Mouse (Mus musculus): ENCODE data around the gene Rtp3.

Gene Rtp3

GRCm38 (mm10) chr9:110947261-110947661 is 43.1 kb downstream of the Rtp3 start:
- in situ Hi-C loops (cut with MboI; ENCODE audit: unreplicated experiment in 2 of 2): no loop called here

- in situ Hi-C loops (cut with MboI; ENCODE audit: unreplicated experiment in 2 of 2): no loop called here
Measured at GRCm38 (mm10) chr9:110946548-110947044, 43.8 kb downstream of the Rtp3 start.

- in situ Hi-C loops (cut with MboI; ENCODE audit: unreplicated experiment in 2 of 2): no loop called here
Measured at GRCm38 (mm10) chr9:110945926-110946325, 44.5 kb downstream of the Rtp3 start, which contains the start of gene Tdgf1. Gene Tdgf1 (minus strand): TSS chr9:110946158.

- in situ Hi-C loops (cut with MboI; ENCODE audit: unreplicated experiment in 2 of 2): no loop called here
Measured at GRCm38 (mm10) chr9:110945343-110945742, 45.0 kb downstream of the Rtp3 start.

DNA sequence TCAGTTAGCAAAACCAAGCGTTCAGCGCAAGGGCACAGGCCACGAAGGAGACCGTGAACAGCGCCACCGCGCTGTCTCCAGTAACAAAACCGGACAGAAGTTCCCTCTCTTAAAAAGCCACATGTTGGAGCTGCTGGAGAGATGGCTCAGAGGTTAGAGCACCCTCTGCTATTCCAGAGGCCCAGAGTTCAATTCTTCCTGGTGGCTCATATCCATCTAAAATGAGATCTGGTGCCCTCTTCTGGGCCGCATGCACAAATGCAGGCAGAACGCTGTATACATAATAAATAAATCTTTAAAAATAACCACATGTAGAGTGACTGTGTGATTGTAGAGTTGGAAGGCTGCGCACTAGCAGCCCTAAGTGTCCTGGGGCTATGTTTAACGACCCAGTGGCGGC is 46.1 kb downstream of the Rtp3 start:
- in situ Hi-C loops (cut with MboI; ENCODE audit: unreplicated experiment in 2 of 2): no loop called here

GRCm38 (mm10) chr9:110937506-110938490 is 52.6 kb downstream of the Rtp3 start:
- in situ Hi-C loops (cut with MboI; ENCODE audit: unreplicated experiment in 2 of 2): no loop called here

- in situ Hi-C loops (cut with MboI; ENCODE audit: unreplicated experiment in 2 of 2): no loop called here
Measured at GRCm38 (mm10) chr9:110935941-110936340, 54.4 kb downstream of the Rtp3 start.

All from v-Abl transformed pro-B cells (cell line).